Mouse (Mus musculus): ENCODE measurements at regions not wholly inside any gene's neighbourhood (a gene's known extent, or its start where the extent isn't known, plus 50 kb on each side); places are given as distances from the start of the nearest gene placed in this dataset.

GRCm38 (mm10) chr16:73471547-73471946 is 940.1 kb downstream of the Robo2 start:
- TF ChIP-seq GATA1 (IDR thresholded peaks at IDR 0.05; ENCODE audit: low read length): no peak
- TF ChIP-seq TAL1 (IDR thresholded peaks at IDR 0.05; ENCODE audit: low read length): no peak
- H3K4me3 ChIP-seq (replicated peaks): no peak overlapping the region
- no peaks in the 10 kb centered on the region for H3K36me3 ChIP-seq (ENCODE audit: control insufficient read depth)
- peaks cover 2% of the 10 kb centered on the region; the same call in 1 of the 2 replicates for H3K9me3 ChIP-seq (ENCODE audit: control insufficient read depth, low read length)
- H3K4me1 ChIP-seq (ENCODE audit: control insufficient read depth): no peaks in the 10 kb centered on the region
- no peaks in the 10 kb centered on the region for H3K27me3 ChIP-seq (ENCODE audit: control insufficient read depth)

- TF ChIP-seq TAL1 (IDR thresholded peaks at IDR 0.05; ENCODE audit: low read length): no peak
- no peak for TF ChIP-seq GATA1 (IDR thresholded peaks at IDR 0.05; ENCODE audit: low read length)
- no peaks in the 10 kb centered on the region for H3K4me1 ChIP-seq (ENCODE audit: control insufficient read depth)
- H3K4me3 ChIP-seq (replicated peaks): no peak overlapping the region
- peaks cover 2% of the 10 kb centered on the region; the same call in 1 of the 2 replicates for H3K9me3 ChIP-seq (ENCODE audit: control insufficient read depth, low read length)
- no peaks in the 10 kb centered on the region for H3K36me3 ChIP-seq (ENCODE audit: control insufficient read depth)
- H3K27me3 ChIP-seq (ENCODE audit: control insufficient read depth): no peaks in the 10 kb centered on the region
Measured at GRCm38 (mm10) chr16:73470535-73470934, 941.1 kb downstream of the Robo2 start.

GRCm38 (mm10) chr16:73466296-73466695 is 945.3 kb downstream of the Robo2 start:
- H3K9me3 ChIP-seq (ENCODE audit: control insufficient read depth, low read length): peaks cover 2% of the 10 kb centered on the region; the same call in 1 of the 2 replicates
- H3K27me3 ChIP-seq (ENCODE audit: control insufficient read depth): no peaks in the 10 kb centered on the region
- H3K36me3 ChIP-seq (ENCODE audit: control insufficient read depth): no peaks in the 10 kb centered on the region
- no peak overlapping the region for H3K4me3 ChIP-seq (replicated peaks)
- TF ChIP-seq GATA1 (IDR thresholded peaks at IDR 0.05; ENCODE audit: low read length): no peak
- TF ChIP-seq TAL1 (IDR thresholded peaks at IDR 0.05; ENCODE audit: low read length): no peak
- no peaks in the 10 kb centered on the region for H3K4me1 ChIP-seq (ENCODE audit: control insufficient read depth)

- H3K4me1 ChIP-seq (ENCODE audit: control insufficient read depth): no peaks in the 10 kb centered on the region
- H3K36me3 ChIP-seq (ENCODE audit: control insufficient read depth): no peaks in the 10 kb centered on the region
- H3K4me3 ChIP-seq (replicated peaks): no peak overlapping the region
- TF ChIP-seq TAL1 (IDR thresholded peaks at IDR 0.05; ENCODE audit: low read length) (no peak), GATA1 (IDR thresholded peaks at IDR 0.05; ENCODE audit: low read length) (no peak)
- no peaks in the 10 kb centered on the region; the same call in none of the 2 replicates for H3K9me3 ChIP-seq (ENCODE audit: control insufficient read depth, low read length)
- H3K27me3 ChIP-seq (ENCODE audit: control insufficient read depth): no peaks in the 10 kb centered on the region
Measured at GRCm38 (mm10) chr16:73462516-73462915, 949.1 kb downstream of the Robo2 start.

- no peak overlapping the region for H3K4me3 ChIP-seq (replicated peaks)
- H3K36me3 ChIP-seq (ENCODE audit: control insufficient read depth): no peaks in the 10 kb centered on the region
- TF ChIP-seq TAL1 (IDR thresholded peaks at IDR 0.05; ENCODE audit: low read length) (no peak), GATA1 (IDR thresholded peaks at IDR 0.05; ENCODE audit: low read length) (no peak)
- H3K4me1 ChIP-seq (ENCODE audit: control insufficient read depth): no peaks in the 10 kb centered on the region
- H3K9me3 ChIP-seq (ENCODE audit: control insufficient read depth, low read length): peaks cover 4% of the 10 kb centered on the region
- no peaks in the 10 kb centered on the region for H3K27me3 ChIP-seq (ENCODE audit: control insufficient read depth)
Measured at GRCm38 (mm10) chr16:73450634-73451245, 960.9 kb downstream of the Robo2 start.

- Histone ChIP-seq H3K27me3 (ENCODE audit: control insufficient read depth) (no peaks in the 10 kb centered on the region), H3K9me3 (ENCODE audit: control insufficient read depth, low read length) (peaks cover 3% of the 10 kb centered on the region; the same call in 1 of the 2 replicates), H3K36me3 (ENCODE audit: control insufficient read depth) (no peaks in the 10 kb centered on the region), H3K4me1 (ENCODE audit: control insufficient read depth) (no peaks in the 10 kb centered on the region), H3K4me3 (replicated peaks) (no peak overlapping the region)
- no peak for TF ChIP-seq TAL1 (IDR thresholded peaks at IDR 0.05; ENCODE audit: low read length)
- TF ChIP-seq GATA1 (IDR thresholded peaks at IDR 0.05; ENCODE audit: low read length): no peak
Measured at GRCm38 (mm10) chr16:73449836-73450235, 961.8 kb downstream of the Robo2 start.

GRCm38 (mm10) chr16:73435726-73436125 is 975.9 kb downstream of the Robo2 start:
- no peaks in the 10 kb centered on the region for H3K27me3 ChIP-seq (ENCODE audit: control insufficient read depth)
- TF ChIP-seq GATA1 (IDR thresholded peaks at IDR 0.05; ENCODE audit: low read length) (no peak), TAL1 (IDR thresholded peaks at IDR 0.05; ENCODE audit: low read length) (no peak)
- H3K4me3 ChIP-seq (replicated peaks): no peak overlapping the region
- no peaks in the 10 kb centered on the region for H3K4me1 ChIP-seq (ENCODE audit: control insufficient read depth)
- no peaks in the 10 kb centered on the region for H3K36me3 ChIP-seq (ENCODE audit: control insufficient read depth)
- H3K9me3 ChIP-seq (ENCODE audit: control insufficient read depth, low read length): peaks cover 8% of the 10 kb centered on the region

- no peaks in the 10 kb centered on the region for H3K36me3 ChIP-seq (ENCODE audit: control insufficient read depth)
- no peaks in the 10 kb centered on the region for H3K27me3 ChIP-seq (ENCODE audit: control insufficient read depth)
- TF ChIP-seq GATA1 (IDR thresholded peaks at IDR 0.05; ENCODE audit: low read length) (no peak), TAL1 (IDR thresholded peaks at IDR 0.05; ENCODE audit: low read length) (no peak)
- H3K4me1 ChIP-seq (ENCODE audit: control insufficient read depth): no peaks in the 10 kb centered on the region
- H3K4me3 ChIP-seq (replicated peaks): no peak overlapping the region
- no peaks in the 10 kb centered on the region for H3K9me3 ChIP-seq (ENCODE audit: control insufficient read depth, low read length)
Measured at GRCm38 (mm10) chr16:73424851-73425250, 986.8 kb downstream of the Robo2 start.

GRCm38 (mm10) chr16:73424311-73424710 is 987.3 kb downstream of the Robo2 start:
- Histone ChIP-seq H3K4me1 (ENCODE audit: control insufficient read depth) (no peaks in the 10 kb centered on the region), H3K4me3 (replicated peaks) (no peak overlapping the region), H3K27me3 (ENCODE audit: control insufficient read depth) (no peaks in the 10 kb centered on the region), H3K36me3 (ENCODE audit: control insufficient read depth) (no peaks in the 10 kb centered on the region), H3K9me3 (ENCODE audit: control insufficient read depth, low read length) (no peaks in the 10 kb centered on the region)
- no peak for TF ChIP-seq GATA1 (IDR thresholded peaks at IDR 0.05; ENCODE audit: low read length)
- no peak for TF ChIP-seq TAL1 (IDR thresholded peaks at IDR 0.05; ENCODE audit: low read length)

GRCm38 (mm10) chr16:73404509-73404908 is 1007.1 kb downstream of the Robo2 start:
- Histone ChIP-seq H3K4me3 (replicated peaks) (no peak overlapping the region), H3K4me1 (ENCODE audit: control insufficient read depth) (no peaks in the 10 kb centered on the region), H3K27me3 (ENCODE audit: control insufficient read depth) (no peaks in the 10 kb centered on the region), H3K36me3 (ENCODE audit: control insufficient read depth) (no peaks in the 10 kb centered on the region), H3K9me3 (ENCODE audit: control insufficient read depth, low read length) (peaks cover 2% of the 10 kb centered on the region; the same call in 1 of the 2 replicates)
- TF ChIP-seq GATA1 (IDR thresholded peaks at IDR 0.05; ENCODE audit: low read length) (no peak), TAL1 (IDR thresholded peaks at IDR 0.05; ENCODE audit: low read length) (no peak)
